Mouse (Mus musculus): ENCODE measurements around the gene Mtx2. TPM values are rescaled to one million over a fixed set of nuclear protein-coding genes. Genes with fewer than 3 reads are reported as not detected.

Mtx2 gene
- 112 and 126 TPM in 2 replicates for polyA plus RNA-seq (2015; fragmentation: Nextera tagmentation; extraction: Ambion mirVana)

DNA sequence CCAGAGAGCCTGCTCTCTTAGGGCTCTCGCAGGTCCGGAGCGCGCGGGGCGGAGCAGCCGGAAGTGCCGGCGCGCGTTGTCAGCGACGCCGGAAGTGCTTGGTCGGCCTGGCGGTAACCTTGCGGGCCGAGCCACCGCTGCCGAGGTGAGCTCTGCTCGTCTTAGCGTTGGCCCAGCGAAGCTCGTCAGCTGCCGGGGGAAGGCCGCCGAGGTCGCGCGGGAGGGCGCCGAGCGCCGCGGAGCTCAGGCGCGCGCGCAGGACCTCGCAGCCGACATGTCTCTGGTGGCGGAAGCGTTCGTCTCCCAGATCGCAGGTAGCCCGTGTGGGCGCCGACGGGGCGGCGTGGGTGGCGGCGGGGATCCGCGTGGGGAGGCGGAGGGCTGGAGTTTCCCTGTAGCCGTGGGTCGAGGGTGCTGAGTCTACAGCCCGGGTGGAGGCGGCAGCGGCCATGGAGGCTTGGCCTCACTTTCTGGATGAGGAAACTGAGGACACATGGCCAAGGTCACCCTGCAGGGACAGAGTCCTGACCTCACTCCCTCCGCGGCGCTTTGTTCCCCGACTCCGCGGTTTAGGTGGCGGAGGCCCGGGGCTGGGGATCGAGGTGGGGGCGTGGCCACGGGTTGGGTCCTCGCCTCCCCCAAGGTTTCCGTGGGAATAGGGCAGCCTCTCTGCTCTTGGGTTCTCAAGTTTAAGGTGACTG lies at the start of gene Mtx2:
Mtx2 (plus strand) TSS at position 74 of the 701 bp plus-strand sequence.
- Histone ChIP-seq H3K4me3 (replicated peaks) (peak within 1 kb of the TSS; percentile 93), H3K9ac (peak within 1 kb of the TSS; percentile 96), H3K36me3 (no peaks in the 10 kb centered on the region), H3K27me3 (replicated peaks) (no peaks in the 10 kb centered on the region), H3K9me3 (no peaks in the 10 kb centered on the region), H3K4me1 (replicated peaks) (no peaks in the 10 kb centered on the region), H3K27ac (peak within 1 kb of the TSS; percentile 92), H3K4me2 (replicated peaks) (peak within 1 kb of the TSS; percentile 73)
- ATAC-seq: peak; percentile 97
- under 1% methylated on average over 74 of the region's 74 CpGs for WGBS

DNA sequence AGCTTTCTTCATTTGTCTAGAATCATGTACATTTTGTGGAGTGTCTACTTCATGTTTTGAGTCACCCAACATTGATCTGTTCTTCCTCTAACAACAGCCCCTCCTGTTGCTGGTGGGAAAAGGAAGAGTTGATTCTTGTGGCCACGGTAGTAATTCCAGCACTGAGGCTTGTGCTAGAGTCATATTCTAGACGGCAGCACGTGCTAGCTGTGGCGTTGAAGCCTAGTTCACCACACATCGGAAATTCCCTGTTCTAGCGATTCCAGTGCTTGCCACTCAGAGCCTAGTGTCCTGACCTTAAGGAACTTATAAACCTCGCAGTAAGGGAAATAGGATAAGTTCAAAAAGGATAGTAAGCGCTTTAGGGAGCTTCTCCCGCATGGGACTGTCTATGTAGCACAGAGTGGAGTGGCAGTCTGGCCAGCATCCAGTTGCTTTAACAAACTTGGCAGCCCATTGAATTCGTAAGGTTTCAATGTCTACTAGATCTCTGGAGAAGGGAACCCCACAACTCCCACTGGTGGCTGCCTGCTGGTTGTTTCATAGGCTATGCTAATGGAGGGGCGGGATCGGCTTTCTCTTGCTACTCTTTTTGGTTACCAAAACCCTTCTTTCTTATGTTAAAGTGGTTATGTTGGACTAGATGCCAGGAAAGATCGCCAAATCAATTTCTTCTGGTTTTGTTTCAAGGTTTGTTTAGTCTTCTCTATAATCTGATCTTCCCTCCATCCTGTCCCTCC lies 47.9 kb upstream of the Mtx2 start:
- H3K4me1 ChIP-seq (replicated peaks): no peaks in the 10 kb centered on the region
- no peak overlapping the region for H3K27ac ChIP-seq
- no peaks in the 10 kb centered on the region for H3K36me3 ChIP-seq
- no peaks in the 10 kb centered on the region for H3K27me3 ChIP-seq (replicated peaks)
- no peak overlapping the region for H3K4me3 ChIP-seq (replicated peaks)
- WGBS: 75% methylated on average over 13 of the region's 13 CpGs
- no peak overlapping the region for H3K4me2 ChIP-seq (replicated peaks)
- no peak overlapping the region for H3K9ac ChIP-seq
- no peaks in the 10 kb centered on the region for H3K9me3 ChIP-seq
- ATAC-seq: no peak

DNA sequence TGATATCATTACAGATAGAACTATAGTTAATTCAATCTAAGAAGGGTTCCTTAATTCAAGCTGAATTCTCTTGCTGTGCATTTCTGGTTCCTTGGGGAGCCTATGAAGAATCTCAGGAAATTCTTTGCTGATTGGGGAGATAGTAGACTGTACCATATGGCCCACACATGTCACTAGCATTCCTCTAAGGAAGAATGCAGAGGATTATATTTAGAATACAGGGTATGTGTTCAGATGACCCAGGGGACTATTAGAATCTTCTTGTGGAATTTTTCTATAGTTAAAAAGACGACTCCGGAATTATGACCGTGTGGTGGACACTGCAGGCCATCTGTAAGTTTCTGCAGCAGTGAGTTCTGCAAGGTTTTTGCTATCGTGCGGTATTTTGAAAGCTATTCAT lies 44.2 kb upstream of the Mtx2 start:
- H3K36me3 ChIP-seq: no peaks in the 10 kb centered on the region
- 72% methylated on average over 5 of the region's 5 CpGs for WGBS
- no peak overlapping the region for H3K9ac ChIP-seq
- H3K27ac ChIP-seq: no peak overlapping the region
- no peaks in the 10 kb centered on the region for H3K4me1 ChIP-seq (replicated peaks)
- no peak for ATAC-seq
- H3K4me3 ChIP-seq (replicated peaks): no peak overlapping the region
- no peaks in the 10 kb centered on the region for H3K27me3 ChIP-seq (replicated peaks)
- no peak overlapping the region for H3K4me2 ChIP-seq (replicated peaks)
- no peaks in the 10 kb centered on the region for H3K9me3 ChIP-seq

DNA sequence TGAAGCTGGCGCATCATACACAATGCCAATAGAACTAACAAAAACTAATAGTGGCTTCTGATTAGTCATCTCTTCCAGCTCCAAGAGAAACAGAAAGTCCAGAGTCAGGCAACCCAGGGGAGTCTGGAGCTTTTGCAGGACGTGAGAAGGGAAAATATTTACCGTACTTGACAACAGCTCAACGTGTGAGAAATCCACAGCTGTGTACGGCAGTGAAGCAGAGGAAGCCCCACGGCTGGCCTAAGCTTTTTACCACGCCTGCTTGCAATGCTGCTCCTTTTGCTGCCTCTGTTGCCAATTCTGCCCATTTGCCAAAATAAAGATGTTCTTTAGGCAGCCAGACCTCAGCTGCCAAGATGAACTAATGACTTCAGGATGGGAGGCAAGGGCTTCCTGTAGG lies 30.1 kb upstream of the Mtx2 start:
- Histone ChIP-seq H3K4me1 (replicated peaks) (no peaks in the 10 kb centered on the region), H3K27ac (no peak overlapping the region), H3K4me3 (replicated peaks) (no peak overlapping the region), H3K9me3 (no peaks in the 10 kb centered on the region), H3K27me3 (replicated peaks) (no peaks in the 10 kb centered on the region), H3K9ac (no peak overlapping the region), H3K4me2 (replicated peaks) (no peak overlapping the region), H3K36me3 (no peaks in the 10 kb centered on the region)
- ATAC-seq: no peak
- WGBS: 33% methylated on average over 7 of the region's 7 CpGs

DNA sequence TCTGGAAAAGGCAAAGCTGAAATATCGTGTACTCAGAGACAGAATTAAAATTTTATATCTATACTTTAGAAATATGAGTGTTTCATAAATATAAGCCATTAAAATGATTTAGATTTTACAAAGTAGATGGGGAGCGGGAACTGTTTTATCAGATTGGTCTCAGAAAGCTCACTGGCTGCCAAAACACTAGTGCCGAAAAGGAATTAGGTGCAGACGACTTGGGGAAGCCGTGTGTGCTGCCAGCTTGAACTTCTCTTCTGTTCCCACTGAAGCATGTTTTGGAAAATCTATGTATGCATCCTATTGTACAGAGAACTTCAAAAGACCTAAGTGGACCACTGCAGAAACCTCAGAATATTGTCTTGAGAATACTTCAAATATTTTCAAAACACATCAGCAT lies 17.2 kb upstream of the Mtx2 start:
- 80% methylated on average over 5 of the region's 5 CpGs for WGBS
- Histone ChIP-seq H3K9me3 (no peaks in the 10 kb centered on the region), H3K36me3 (no peaks in the 10 kb centered on the region), H3K9ac (no peak overlapping the region), H3K27me3 (replicated peaks) (no peaks in the 10 kb centered on the region), H3K27ac (no peak overlapping the region), H3K4me3 (replicated peaks) (no peak overlapping the region), H3K4me1 (replicated peaks) (no peaks in the 10 kb centered on the region), H3K4me2 (replicated peaks) (no peak overlapping the region)
- no peak for ATAC-seq

DNA sequence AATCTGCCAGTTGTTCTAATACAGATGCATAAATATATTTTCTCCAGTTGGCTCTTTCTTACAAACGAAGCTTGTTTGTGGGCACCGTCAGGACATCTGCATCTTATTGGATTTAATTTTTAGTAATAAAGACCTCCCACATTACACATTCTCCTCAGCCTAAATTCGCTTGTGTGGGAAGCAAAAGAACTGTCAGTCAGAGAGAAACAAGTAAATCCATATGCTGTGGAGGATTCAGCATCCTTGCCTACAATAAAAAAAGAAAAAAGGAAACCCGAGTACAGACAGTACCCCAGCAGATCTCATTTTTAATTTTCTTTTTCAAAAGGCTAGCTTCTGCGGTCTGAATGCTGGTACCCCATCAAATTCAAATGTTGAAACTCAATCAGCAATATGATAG lies 2.9 kb upstream of the Mtx2 start:
- H3K9me3 ChIP-seq: no peaks in the 10 kb centered on the region
- no peak overlapping the region for H3K4me2 ChIP-seq (replicated peaks)
- H3K4me1 ChIP-seq (replicated peaks): no peaks in the 10 kb centered on the region
- H3K36me3 ChIP-seq: no peaks in the 10 kb centered on the region
- no peak overlapping the region for H3K4me3 ChIP-seq (replicated peaks)
- 80% methylated on average over 5 of the region's 5 CpGs for WGBS
- no peak overlapping the region for H3K27ac ChIP-seq
- H3K9ac ChIP-seq: no peak overlapping the region
- ATAC-seq: no peak
- H3K27me3 ChIP-seq (replicated peaks): no peaks in the 10 kb centered on the region

DNA sequence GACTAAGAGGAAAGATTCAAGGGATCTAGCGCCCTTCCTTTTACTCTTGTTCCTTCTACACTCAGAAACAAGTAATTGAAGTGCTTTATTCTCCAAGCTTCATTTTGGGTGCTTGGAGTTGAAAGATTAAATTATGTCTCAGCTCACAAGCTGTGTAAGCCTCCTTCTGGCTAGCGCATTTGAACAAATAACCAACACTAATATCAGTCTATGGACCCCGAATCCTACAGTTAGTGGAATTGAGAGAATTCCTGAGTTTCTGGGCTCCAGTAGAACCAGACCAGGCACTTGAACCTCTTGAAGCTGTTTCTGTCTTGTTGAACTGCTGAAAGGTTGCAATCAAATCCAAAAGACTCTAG lies 253 bp upstream of the Mtx2 start:
- peak overlapping the region; percentile 96 for H3K9ac ChIP-seq
- H3K27me3 ChIP-seq (replicated peaks): no peaks in the 10 kb centered on the region
- peak overlapping the region; percentile 93 for H3K4me3 ChIP-seq (replicated peaks)
- H3K27ac ChIP-seq: peak overlapping the region; percentile 92
- no peaks in the 10 kb centered on the region for H3K9me3 ChIP-seq
- no peaks in the 10 kb centered on the region for H3K4me1 ChIP-seq (replicated peaks)
- peak overlapping the region; percentile 73 for H3K4me2 ChIP-seq (replicated peaks)
- ATAC-seq: peak; percentile 45
- 69% methylated on average over 3 of the region's 3 CpGs for WGBS
- no peaks in the 10 kb centered on the region for H3K36me3 ChIP-seq

DNA sequence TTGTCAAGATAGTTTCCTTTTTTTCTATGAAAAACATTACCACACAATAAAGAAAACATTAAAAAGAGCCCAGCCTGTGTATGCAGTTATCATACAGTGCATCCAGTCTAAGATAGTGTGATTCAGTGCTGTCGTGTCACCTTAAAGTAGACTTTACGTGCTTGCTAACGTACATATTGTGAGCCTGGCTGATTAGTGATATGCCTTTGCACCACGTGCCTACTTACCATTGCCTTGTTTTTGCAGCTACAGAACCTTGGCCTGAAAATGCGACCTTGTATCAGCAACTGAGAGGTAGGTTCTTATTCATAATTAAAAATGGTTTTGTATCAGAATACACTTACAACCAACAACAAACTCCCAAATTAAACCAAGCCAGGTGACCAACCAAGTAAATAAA lies 21.4 kb downstream of the Mtx2 start:
- 75% methylated on average over 5 of the region's 5 CpGs for WGBS
- H3K36me3 ChIP-seq: no peaks in the 10 kb centered on the region
- H3K27me3 ChIP-seq (replicated peaks): no peaks in the 10 kb centered on the region
- H3K4me1 ChIP-seq (replicated peaks): no peaks in the 10 kb centered on the region
- H3K4me2 ChIP-seq (replicated peaks): no peak overlapping the region
- no peaks in the 10 kb centered on the region for H3K9me3 ChIP-seq
- H3K9ac ChIP-seq: no peak overlapping the region
- H3K4me3 ChIP-seq (replicated peaks): no peak overlapping the region
- no peak for ATAC-seq
- no peak overlapping the region for H3K27ac ChIP-seq

DNA sequence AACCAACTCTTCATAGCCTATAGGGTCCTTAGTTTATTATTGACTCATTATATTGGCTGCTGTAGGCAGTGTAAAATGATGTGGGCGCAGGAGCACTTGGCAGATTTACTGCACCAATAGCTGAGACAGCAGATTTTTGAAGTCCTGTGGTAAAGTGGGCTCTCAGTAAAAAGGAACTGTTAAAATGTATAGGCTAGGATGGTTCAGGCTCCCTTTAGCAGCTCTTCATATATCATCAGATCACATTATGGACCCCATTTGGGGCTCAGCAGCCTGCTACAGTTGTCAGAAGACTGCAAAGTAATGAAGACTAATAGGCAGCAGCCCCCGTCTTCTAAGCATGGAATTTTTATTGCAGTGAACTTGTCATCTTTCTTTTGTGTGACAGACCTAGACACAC lies 21.9 kb downstream of the Mtx2 start:
- Histone ChIP-seq H3K9ac (no peak overlapping the region), H3K27me3 (replicated peaks) (no peaks in the 10 kb centered on the region), H3K9me3 (no peaks in the 10 kb centered on the region), H3K27ac (no peak overlapping the region), H3K4me3 (replicated peaks) (no peak overlapping the region), H3K4me2 (replicated peaks) (no peak overlapping the region), H3K4me1 (replicated peaks) (no peaks in the 10 kb centered on the region), H3K36me3 (no peaks in the 10 kb centered on the region)
- no peak for ATAC-seq
- 42% methylated on average over 2 of the region's 2 CpGs for WGBS

DNA sequence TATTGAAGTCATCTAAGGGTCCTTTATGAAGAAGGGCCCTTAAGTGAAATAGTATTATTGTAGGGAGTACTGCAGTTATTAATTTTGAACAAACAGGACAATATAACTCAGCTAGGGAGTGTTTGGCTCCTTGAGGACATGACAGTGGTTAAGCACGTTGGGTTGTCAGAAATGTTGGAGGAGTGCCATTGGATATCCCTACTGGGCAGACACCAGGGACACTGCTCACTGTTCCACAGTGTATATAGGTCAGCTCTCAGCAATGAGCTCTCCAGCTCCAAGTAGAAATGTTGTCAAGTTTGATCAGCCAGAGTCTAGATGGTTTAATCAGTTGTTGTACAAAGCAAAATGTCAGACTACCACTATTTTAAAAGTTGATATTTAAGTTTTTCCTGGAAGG lies 24.4 kb downstream of the Mtx2 start:
- no peak overlapping the region for H3K4me3 ChIP-seq (replicated peaks)
- no peak overlapping the region for H3K4me2 ChIP-seq (replicated peaks)
- WGBS: 39% methylated on average over 1 of the region's 1 CpGs
- ATAC-seq: no peak
- H3K27me3 ChIP-seq (replicated peaks): no peaks in the 10 kb centered on the region
- no peaks in the 10 kb centered on the region for H3K36me3 ChIP-seq
- no peaks in the 10 kb centered on the region for H3K9me3 ChIP-seq
- no peaks in the 10 kb centered on the region for H3K4me1 ChIP-seq (replicated peaks)
- no peak overlapping the region for H3K27ac ChIP-seq
- H3K9ac ChIP-seq: no peak overlapping the region

DNA sequence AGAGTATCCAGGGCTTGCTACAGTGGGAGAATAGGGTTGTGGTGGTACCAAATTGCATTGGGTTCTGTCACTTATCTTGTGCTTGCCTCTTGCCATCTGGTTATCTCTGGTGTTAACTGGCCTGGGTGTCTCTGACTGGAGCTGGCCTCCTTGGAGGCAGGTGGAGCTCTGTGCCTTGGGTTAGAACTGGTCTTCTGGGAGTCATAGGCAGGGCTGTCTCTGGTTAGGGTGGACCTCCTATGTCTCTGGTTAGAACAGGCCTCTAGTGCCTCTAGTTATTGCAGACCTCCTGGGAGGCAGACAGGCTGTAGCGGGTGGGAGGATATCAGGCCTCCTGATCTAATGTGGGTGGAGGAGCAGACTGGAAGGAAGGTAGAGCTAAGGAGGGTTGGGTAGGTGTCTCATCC lies 36.5 kb downstream of the Mtx2 start:
- no peaks in the 10 kb centered on the region for H3K36me3 ChIP-seq
- no peak overlapping the region for H3K27ac ChIP-seq
- no peaks in the 10 kb centered on the region for H3K27me3 ChIP-seq (replicated peaks)
- no peak overlapping the region for H3K4me3 ChIP-seq (replicated peaks)
- no peaks in the 10 kb centered on the region for H3K9me3 ChIP-seq
- no peaks in the 10 kb centered on the region for H3K4me1 ChIP-seq (replicated peaks)
- ATAC-seq: no peak; the same call in 1 of the 2 replicates
- H3K9ac ChIP-seq: no peak overlapping the region
- WGBS: 96% methylated on average over 1 of the region's 1 CpGs
- H3K4me2 ChIP-seq (replicated peaks): no peak overlapping the region

DNA sequence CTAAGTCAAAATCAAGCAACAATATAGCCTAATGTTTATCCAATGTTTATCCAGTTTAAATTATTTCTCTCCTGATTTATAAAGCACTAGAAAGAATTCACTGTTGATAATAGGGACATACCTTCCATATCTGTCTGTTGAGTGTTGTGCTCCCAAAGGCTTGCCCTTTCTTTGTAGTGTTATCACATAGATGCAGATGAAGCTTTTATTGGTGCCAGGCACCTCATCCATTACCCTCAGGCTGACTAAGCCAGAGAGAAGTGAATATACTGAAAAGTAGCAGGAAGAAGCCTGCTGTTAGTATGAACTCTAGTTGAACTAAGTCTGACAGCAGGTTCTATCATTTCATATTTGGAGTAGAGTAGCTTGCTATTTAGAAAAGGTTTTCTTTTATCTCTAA lies 39.8 kb downstream of the Mtx2 start:
- Histone ChIP-seq H3K36me3 (no peaks in the 10 kb centered on the region), H3K9ac (no peak overlapping the region), H3K27me3 (replicated peaks) (no peaks in the 10 kb centered on the region), H3K4me1 (replicated peaks) (no peaks in the 10 kb centered on the region), H3K27ac (no peak overlapping the region), H3K4me3 (replicated peaks) (no peak overlapping the region), H3K9me3 (no peaks in the 10 kb centered on the region), H3K4me2 (replicated peaks) (no peak overlapping the region)
- no peak for ATAC-seq

DNA sequence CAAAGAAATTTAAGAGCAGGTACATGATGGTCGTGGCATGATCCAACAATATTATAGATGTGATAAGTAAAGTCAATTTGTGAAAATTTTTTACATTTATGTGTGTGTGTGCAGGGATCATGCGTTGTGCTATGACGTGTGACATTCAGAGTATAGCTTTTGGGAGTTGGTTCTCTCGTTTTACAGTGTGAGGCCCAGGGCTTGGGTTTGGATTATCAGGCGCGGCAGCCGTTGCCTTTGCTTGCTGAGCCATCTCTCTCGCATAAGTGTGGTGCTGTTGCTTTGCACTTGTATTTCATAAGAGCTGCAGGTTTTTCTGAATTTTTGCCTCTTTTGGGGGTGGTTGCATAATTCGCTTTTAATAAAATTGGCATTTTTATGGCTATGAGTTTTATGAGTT lies 48.4 kb downstream of the Mtx2 start:
- Histone ChIP-seq H3K36me3 (0 out of 2 replicates have a peak, but pooled peaks cover 5% of the 10 kb centered on the region), H3K9ac (no peak overlapping the region), H3K27me3 (replicated peaks) (no peaks in the 10 kb centered on the region), H3K4me3 (replicated peaks) (no peak overlapping the region), H3K4me1 (replicated peaks) (no peaks in the 10 kb centered on the region), H3K27ac (no peak overlapping the region), H3K9me3 (no peaks in the 10 kb centered on the region), H3K4me2 (replicated peaks) (no peak overlapping the region)
- 91% methylated on average over 9 of the region's 9 CpGs for WGBS
- no peak for ATAC-seq
